Mouse (Mus musculus): Measurements from ENCODE around the gene Cbfa2t3. TPM values are rescaled to one million over a fixed set of nuclear protein-coding genes. Genes with fewer than 3 reads are reported as not detected.

Gene Cbfa2t3
- polyA plus RNA-seq, 1 experiment from 2014 or later: 10.4 TPM

GRCm38 (mm10) chr8:122661894-122662293 is 37.0 kb downstream of the Cbfa2t3 start:
- no peak for DNase-seq (ENCODE audit: low spot score)
- Histone ChIP-seq H3K9me3 (replicated peaks; ENCODE audit: control insufficient read depth, low read length) (no peaks in the 10 kb centered on the region), H3K36me3 (ENCODE audit: control insufficient read depth, insufficient read depth, low read length) (no peaks in the 10 kb centered on the region), H3K4me3 (ENCODE audit: low read depth, low read length) (no peak overlapping the region), H3K27ac (ENCODE audit: low read depth, low read length) (no peak overlapping the region), H3K4me1 (ENCODE audit: control insufficient read depth, insufficient read depth, low read length) (peaks cover 33% of the 10 kb centered on the region), H3K9ac (ENCODE audit: low read length) (no peak overlapping the region), H3K4me2 (ENCODE audit: low read length) (no peak overlapping the region), H3K27me3 (replicated peaks; ENCODE audit: control insufficient read depth, insufficient read depth, low read length) (no peaks in the 10 kb centered on the region)
- WGBS: 87% methylated on average over 2 of the region's 2 CpGs
- ATAC-seq: no peak

DNA sequence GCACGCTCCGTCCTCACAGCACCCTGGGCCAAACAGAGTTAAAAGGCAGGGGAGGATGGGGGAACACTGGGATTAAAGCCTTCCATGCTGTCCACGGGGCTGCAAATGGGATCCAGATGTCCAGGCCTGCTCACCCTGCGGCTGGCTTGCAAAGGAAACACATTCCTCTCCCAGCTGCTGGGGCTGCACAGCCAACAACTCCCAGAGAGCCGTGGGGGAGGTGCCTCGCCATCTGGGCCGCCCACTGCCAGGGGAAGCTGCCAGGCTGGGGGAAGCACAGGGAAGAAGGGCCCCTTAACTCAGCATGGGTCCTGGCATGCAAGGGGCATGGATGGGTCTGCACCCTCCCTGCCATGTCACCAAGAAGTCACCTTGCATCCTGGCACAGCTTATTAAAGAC is 37.8 kb downstream of the Cbfa2t3 start:
- Histone ChIP-seq H3K4me1 (ENCODE audit: control insufficient read depth, insufficient read depth, low read length) (peaks cover 26% of the 10 kb centered on the region), H3K27ac (ENCODE audit: low read depth, low read length) (no peak overlapping the region)
- WGBS: 47% methylated on average over 7 of the region's 7 CpGs

DNA sequence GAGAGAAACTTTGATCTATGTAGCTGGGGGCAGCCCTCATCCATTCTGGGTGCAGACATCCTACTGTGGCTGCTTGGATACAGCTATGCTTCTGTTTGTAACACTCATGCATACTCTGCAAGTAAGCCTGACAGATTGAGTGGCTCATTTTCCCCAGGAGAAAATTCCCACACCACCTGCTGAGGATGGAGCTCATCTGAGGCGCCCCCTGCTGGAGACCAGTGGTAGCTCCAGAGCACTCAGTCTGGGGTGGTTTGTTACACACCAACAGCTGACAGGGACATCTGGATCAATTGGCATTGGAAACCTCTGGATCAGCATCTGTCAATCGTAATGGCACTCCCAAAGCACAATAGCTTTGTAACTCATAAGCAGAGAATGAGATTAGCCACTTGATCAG is 38.9 kb downstream of the Cbfa2t3 start:
- no peak for ATAC-seq
- Histone ChIP-seq H3K4me1 (ENCODE audit: control insufficient read depth, insufficient read depth, low read length) (peaks cover 17% of the 10 kb centered on the region), H3K4me2 (ENCODE audit: low read length) (no peak overlapping the region), H3K27ac (ENCODE audit: low read depth, low read length) (no peak overlapping the region), H3K9me3 (replicated peaks; ENCODE audit: control insufficient read depth, low read length) (no peaks in the 10 kb centered on the region), H3K27me3 (replicated peaks; ENCODE audit: control insufficient read depth, insufficient read depth, low read length) (no peaks in the 10 kb centered on the region), H3K9ac (ENCODE audit: low read length) (no peak overlapping the region), H3K4me3 (ENCODE audit: low read depth, low read length) (no peak overlapping the region), H3K36me3 (ENCODE audit: control insufficient read depth, insufficient read depth, low read length) (no peaks in the 10 kb centered on the region)
- 75% methylated on average over 2 of the region's 2 CpGs for WGBS
- DNase-seq (ENCODE audit: low spot score): no peak

More for the DNA sequence above, 37.8 kb downstream of the Cbfa2t3 start:
- Histone ChIP-seq H3K36me3 (ENCODE audit: control insufficient read depth, insufficient read depth, low read length) (no peaks in the 10 kb centered on the region), H3K4me3 (ENCODE audit: low read depth, low read length) (no peak overlapping the region), H3K9ac (ENCODE audit: low read length) (no peak overlapping the region), H3K4me2 (ENCODE audit: low read length) (no peak overlapping the region), H3K27me3 (replicated peaks; ENCODE audit: control insufficient read depth, insufficient read depth, low read length) (no peaks in the 10 kb centered on the region), H3K9me3 (replicated peaks; ENCODE audit: control insufficient read depth, low read length) (no peaks in the 10 kb centered on the region)
- DNase-seq (ENCODE audit: low spot score): peak; percentile 61
- peak; percentile 24; the same call in 1 of the 2 replicates for ATAC-seq

DNA sequence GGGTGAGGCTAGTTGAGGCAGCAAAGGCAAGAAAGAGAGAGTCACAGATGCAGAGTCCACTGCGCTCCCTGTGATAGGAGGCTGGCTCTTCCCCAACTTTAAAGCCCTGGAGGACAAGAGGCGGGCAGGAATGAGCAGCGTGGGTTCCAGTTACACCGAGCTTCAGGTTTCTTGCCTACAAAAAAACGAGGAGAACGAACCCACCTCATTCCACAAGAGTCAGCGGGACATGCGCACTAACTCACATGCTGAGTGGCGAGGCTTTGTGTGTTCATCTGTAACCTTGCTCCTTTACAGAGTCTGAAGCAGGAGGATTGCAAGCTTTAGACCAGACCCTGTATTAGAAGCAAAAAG is 40.1 kb downstream of the Cbfa2t3 start:
- Histone ChIP-seq H3K27me3 (replicated peaks; ENCODE audit: control insufficient read depth, insufficient read depth, low read length) (no peaks in the 10 kb centered on the region), H3K4me2 (ENCODE audit: low read length) (no peak overlapping the region), H3K4me3 (ENCODE audit: low read depth, low read length) (no peak overlapping the region), H3K4me1 (ENCODE audit: control insufficient read depth, insufficient read depth, low read length) (peaks cover 9% of the 10 kb centered on the region; the same call in 1 of the 2 replicates), H3K36me3 (ENCODE audit: control insufficient read depth, insufficient read depth, low read length) (no peaks in the 10 kb centered on the region), H3K9ac (ENCODE audit: low read length) (no peak overlapping the region), H3K27ac (ENCODE audit: low read depth, low read length) (no peak overlapping the region), H3K9me3 (replicated peaks; ENCODE audit: control insufficient read depth, low read length) (no peaks in the 10 kb centered on the region)
- ATAC-seq (no peak), DNase-seq (ENCODE audit: low spot score) (no peak)
- WGBS: 81% methylated on average over 9 of the region's 9 CpGs

DNA sequence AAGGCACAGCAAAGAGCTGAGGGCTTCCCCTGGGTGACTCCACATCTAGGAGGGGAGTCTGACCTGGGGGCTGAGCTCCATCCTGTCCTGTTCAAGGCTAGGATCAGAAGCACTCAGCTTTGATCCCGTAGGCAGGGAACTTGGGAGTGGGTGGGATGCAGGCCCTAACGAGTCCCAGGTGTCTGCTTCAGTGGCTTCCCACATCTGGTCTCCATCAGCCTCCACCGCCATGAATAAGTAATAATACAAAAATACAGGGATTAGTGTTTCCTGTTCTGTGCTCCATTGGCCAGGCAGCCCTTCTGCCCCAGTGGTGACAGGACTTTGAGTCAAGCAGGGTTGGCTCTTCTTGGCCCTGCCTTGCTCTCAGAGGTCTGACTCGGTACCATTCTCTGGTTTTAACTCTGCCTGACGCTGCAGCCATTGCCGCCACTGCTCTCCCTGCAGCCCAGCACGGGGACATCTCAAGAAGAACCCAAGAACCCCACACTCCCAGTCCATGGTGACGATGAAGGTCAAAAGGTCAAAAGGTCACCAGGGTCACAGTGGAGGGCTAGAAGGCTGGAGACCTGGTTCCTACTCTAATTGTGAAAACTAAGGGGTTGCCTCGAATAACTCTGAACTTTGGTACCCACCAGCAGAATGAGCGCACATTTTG is 40.6 kb downstream of the Cbfa2t3 start:
- Histone ChIP-seq H3K4me1 (ENCODE audit: control insufficient read depth, insufficient read depth, low read length) (peaks cover 9% of the 10 kb centered on the region; the same call in 1 of the 2 replicates), H3K9me3 (replicated peaks; ENCODE audit: control insufficient read depth, low read length) (no peaks in the 10 kb centered on the region), H3K36me3 (ENCODE audit: control insufficient read depth, insufficient read depth, low read length) (no peaks in the 10 kb centered on the region), H3K27me3 (replicated peaks; ENCODE audit: control insufficient read depth, insufficient read depth, low read length) (no peaks in the 10 kb centered on the region), H3K9ac (ENCODE audit: low read length) (no peak overlapping the region), H3K4me3 (ENCODE audit: low read depth, low read length) (no peak overlapping the region), H3K27ac (ENCODE audit: low read depth, low read length) (no peak overlapping the region), H3K4me2 (ENCODE audit: low read length) (no peak overlapping the region)
- WGBS: 80% methylated on average over 10 of the region's 10 CpGs
- ATAC-seq (no peak), DNase-seq (ENCODE audit: low spot score) (no peak)

- DNase-seq (ENCODE audit: low spot score) (no peak), ATAC-seq (no peak)
- H3K4me2 ChIP-seq (ENCODE audit: low read length): no peak overlapping the region
- no peak overlapping the region for H3K27ac ChIP-seq (ENCODE audit: low read depth, low read length)
- H3K9ac ChIP-seq (ENCODE audit: low read length): no peak overlapping the region
- H3K36me3 ChIP-seq (ENCODE audit: control insufficient read depth, insufficient read depth, low read length): no peaks in the 10 kb centered on the region
- H3K27me3 ChIP-seq (replicated peaks; ENCODE audit: control insufficient read depth, insufficient read depth, low read length): no peaks in the 10 kb centered on the region
- H3K9me3 ChIP-seq (replicated peaks; ENCODE audit: control insufficient read depth, low read length): no peaks in the 10 kb centered on the region
- WGBS: 84% methylated on average over 13 of the region's 13 CpGs
- no peak overlapping the region for H3K4me3 ChIP-seq (ENCODE audit: low read depth, low read length)
- H3K4me1 ChIP-seq (ENCODE audit: control insufficient read depth, insufficient read depth, low read length): peaks cover 9% of the 10 kb centered on the region
Measured at GRCm38 (mm10) chr8:122656056-122656999, 42.6 kb downstream of the Cbfa2t3 start.

DNA sequence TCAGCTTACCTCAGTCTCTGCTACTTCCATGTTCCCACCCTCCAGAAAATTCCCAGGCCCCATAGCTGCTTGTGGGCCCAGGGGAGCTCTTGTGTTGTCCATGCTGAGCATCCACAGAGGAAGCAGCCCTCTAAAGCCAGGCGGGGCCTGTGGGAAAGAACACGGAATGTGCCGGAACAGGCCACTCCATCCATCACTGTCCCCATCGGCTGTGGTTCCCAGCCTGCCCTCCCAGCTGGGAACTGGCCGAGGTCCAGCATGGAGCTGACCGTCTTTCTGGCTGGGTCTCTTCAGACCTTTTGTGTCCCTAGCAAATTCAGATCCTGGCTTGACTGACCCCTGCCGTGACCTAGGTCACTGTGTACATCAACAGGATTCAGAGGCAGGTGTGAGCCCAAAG is 44.1 kb downstream of the Cbfa2t3 start:
- no peaks in the 10 kb centered on the region for H3K36me3 ChIP-seq (ENCODE audit: control insufficient read depth, insufficient read depth, low read length)
- no peak overlapping the region for H3K27ac ChIP-seq (ENCODE audit: low read depth, low read length)
- no peak overlapping the region for H3K4me3 ChIP-seq (ENCODE audit: low read depth, low read length)
- H3K4me1 ChIP-seq (ENCODE audit: control insufficient read depth, insufficient read depth, low read length): peaks cover 5% of the 10 kb centered on the region; the same call in 1 of the 2 replicates
- H3K9me3 ChIP-seq (replicated peaks; ENCODE audit: control insufficient read depth, low read length): no peaks in the 10 kb centered on the region
- H3K9ac ChIP-seq (ENCODE audit: low read length): no peak overlapping the region
- H3K4me2 ChIP-seq (ENCODE audit: low read length): no peak overlapping the region
- no peak for DNase-seq (ENCODE audit: low spot score)
- no peaks in the 10 kb centered on the region for H3K27me3 ChIP-seq (replicated peaks; ENCODE audit: control insufficient read depth, insufficient read depth, low read length)
- 84% methylated on average over 7 of the region's 7 CpGs for WGBS
- no peak for ATAC-seq

DNA sequence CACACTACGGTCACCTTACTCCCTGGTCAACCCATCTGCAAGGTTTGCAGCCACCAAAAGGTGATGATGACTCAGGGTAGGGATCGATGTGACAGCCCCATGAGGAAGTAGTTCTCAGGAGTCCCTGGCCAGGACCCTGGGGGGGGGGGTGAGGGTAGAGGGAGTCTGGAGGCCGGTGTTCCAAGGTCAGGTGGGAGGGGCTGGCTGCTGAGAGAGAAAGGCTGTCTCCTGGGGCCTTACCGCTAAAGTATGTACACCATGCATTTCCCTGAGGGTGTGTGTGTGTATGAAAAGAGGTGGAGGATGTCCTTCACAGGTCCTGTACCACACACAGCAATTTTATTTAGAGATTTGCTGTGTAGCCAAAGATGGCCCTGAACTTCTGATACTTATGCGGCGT is 46.3 kb downstream of the Cbfa2t3 start:
- Histone ChIP-seq H3K4me3 (ENCODE audit: low read depth, low read length) (no peak overlapping the region), H3K9ac (ENCODE audit: low read length) (no peak overlapping the region), H3K27me3 (replicated peaks; ENCODE audit: control insufficient read depth, insufficient read depth, low read length) (no peaks in the 10 kb centered on the region), H3K27ac (ENCODE audit: low read depth, low read length) (no peak overlapping the region), H3K9me3 (replicated peaks; ENCODE audit: control insufficient read depth, low read length) (no peaks in the 10 kb centered on the region), H3K4me1 (ENCODE audit: control insufficient read depth, insufficient read depth, low read length) (peaks cover 5% of the 10 kb centered on the region; the same call in 1 of the 2 replicates), H3K4me2 (ENCODE audit: low read length) (no peak overlapping the region), H3K36me3 (ENCODE audit: control insufficient read depth, insufficient read depth, low read length) (peaks cover 5% of the 10 kb centered on the region)
- 79% methylated on average over 6 of the region's 6 CpGs for WGBS
- ATAC-seq: no peak
- no peak for DNase-seq (ENCODE audit: low spot score)

All from forebrain, embryonic 14.5 days (tissue).